Mouse (Mus musculus): Measurements from ENCODE around the gene Hmga2. TPM values are rescaled to one million over a fixed set of nuclear protein-coding genes. Genes with fewer than 3 reads are reported as not detected.

Gene Hmga2
- polyA plus RNA-seq, 1 experiment from 2014 or later: 0.43 TPM

- DNase-seq: no peak
These were observed 57.3 kb downstream of the Hmga2 start for GRCm38 (mm10) chr10:120418738-120419523.

DNA sequence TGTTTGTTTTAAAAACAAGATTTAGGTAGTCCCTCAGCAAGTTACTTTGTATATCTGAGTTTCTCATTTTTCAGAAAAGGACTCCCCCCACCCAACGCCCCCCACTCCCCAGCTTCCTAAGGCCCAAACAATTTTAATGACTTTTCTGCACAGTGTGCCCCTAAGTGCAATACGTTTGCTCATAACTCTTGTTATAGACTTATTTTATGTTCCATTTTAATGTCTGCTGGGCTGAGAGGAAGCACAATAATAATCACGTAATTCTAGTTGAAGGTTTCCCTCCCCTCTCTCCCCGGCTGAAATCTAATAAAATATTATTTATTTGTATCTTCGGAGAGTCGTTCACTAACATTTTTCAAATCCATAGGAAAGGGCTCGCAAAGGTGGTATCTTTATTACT, 58.1 kb downstream of the Hmga2 start:
- Histone ChIP-seq H3K9ac (replicated peaks) (no peak overlapping the region), H3K9me3 (ENCODE audit: low read length) (no peaks in the 10 kb centered on the region), H3K36me3 (replicated peaks; ENCODE audit: insufficient read depth, low read length) (no peaks in the 10 kb centered on the region), H3K4me1 (ENCODE audit: insufficient read depth) (peaks cover 9% of the 10 kb centered on the region; the same call in 1 of the 2 replicates), H3K4me3 (ENCODE audit: low read depth, low read length) (no peak overlapping the region), H3K27ac (ENCODE audit: low read depth) (no peak overlapping the region), H3K27me3 (ENCODE audit: insufficient read depth, low read length) (no peaks in the 10 kb centered on the region), H3K4me2 (ENCODE audit: low read depth, low read length) (peak overlapping the region; percentile 36; the same call in 1 of the 2 replicates)
- ATAC-seq (no peak), DNase-seq (no peak)
- TF ChIP-seq CTCF (IDR thresholded peaks at IDR 0.05; ENCODE audit: low read depth): no peak
- no peak for TF ChIP-seq EP300 (IDR thresholded peaks at IDR 0.05; ENCODE audit: low read depth)
- WGBS (ENCODE audit: insufficient replicate concordance): 70% methylated on average over 7 of the region's 7 CpGs

More at GRCm38 (mm10) chr10:120418738-120419523, 57.3 kb downstream of the Hmga2 start:
- no peaks in the 10 kb centered on the region for H3K36me3 ChIP-seq (replicated peaks; ENCODE audit: insufficient read depth, low read length)
- no peaks in the 10 kb centered on the region for H3K27me3 ChIP-seq (ENCODE audit: insufficient read depth, low read length)
- peaks cover 9% of the 10 kb centered on the region; the same call in 1 of the 2 replicates for H3K4me1 ChIP-seq (ENCODE audit: insufficient read depth)
- H3K4me2 ChIP-seq (ENCODE audit: low read depth, low read length): no peak overlapping the region
- TF ChIP-seq CTCF (IDR thresholded peaks at IDR 0.05; ENCODE audit: low read depth): no peak
- no peak for TF ChIP-seq EP300 (IDR thresholded peaks at IDR 0.05; ENCODE audit: low read depth)
- ATAC-seq: no peak
- no peaks in the 10 kb centered on the region for H3K9me3 ChIP-seq (ENCODE audit: low read length)
- no peak overlapping the region for H3K27ac ChIP-seq (ENCODE audit: low read depth)
- H3K9ac ChIP-seq (replicated peaks): no peak overlapping the region
- H3K4me3 ChIP-seq (ENCODE audit: low read depth, low read length): no peak overlapping the region
- 61% methylated on average over 16 of the region's 16 CpGs for WGBS (ENCODE audit: insufficient replicate concordance)

- H3K4me3 ChIP-seq (ENCODE audit: low read depth, low read length): no peak overlapping the region
- peak overlapping the region; percentile 36 for H3K4me2 ChIP-seq (ENCODE audit: low read depth, low read length)
- no peaks in the 10 kb centered on the region for H3K27me3 ChIP-seq (ENCODE audit: insufficient read depth, low read length)
- no peaks in the 10 kb centered on the region for H3K36me3 ChIP-seq (replicated peaks; ENCODE audit: insufficient read depth, low read length)
- H3K9me3 ChIP-seq (ENCODE audit: low read length): no peaks in the 10 kb centered on the region
- DNase-seq: peak; percentile 76
- WGBS (ENCODE audit: insufficient replicate concordance): 43% methylated on average over 7 of the region's 7 CpGs
- ATAC-seq: peak; percentile 92
- H3K27ac ChIP-seq (ENCODE audit: low read depth): no peak overlapping the region
- TF ChIP-seq CTCF (IDR thresholded peaks at IDR 0.05; ENCODE audit: low read depth): no peak
- no peak for TF ChIP-seq EP300 (IDR thresholded peaks at IDR 0.05; ENCODE audit: low read depth)
- peaks cover 9% of the 10 kb centered on the region; the same call in 1 of the 2 replicates for H3K4me1 ChIP-seq (ENCODE audit: insufficient read depth)
- no peak overlapping the region for H3K9ac ChIP-seq (replicated peaks)
These were observed 58.7 kb downstream of the Hmga2 start for GRCm38 (mm10) chr10:120417488-120418118.

DNA sequence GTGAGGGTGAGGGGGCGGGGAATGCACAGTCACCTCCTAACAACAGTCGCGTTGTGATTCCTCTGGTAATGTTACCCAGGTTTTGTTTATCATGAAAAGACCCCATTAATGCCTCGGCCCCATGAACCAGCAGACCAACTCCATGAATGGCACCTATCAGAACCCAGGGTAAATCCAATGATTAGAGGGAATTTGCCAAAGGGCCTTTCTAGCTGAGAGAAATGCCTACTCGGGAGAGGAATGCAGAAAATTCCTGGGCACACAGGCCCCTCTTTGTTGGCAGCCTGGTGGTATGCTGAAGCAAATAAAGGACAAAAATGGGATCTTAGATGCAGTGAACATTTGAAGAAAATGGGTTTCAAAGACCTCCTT, 59.2 kb downstream of the Hmga2 start:
- Histone ChIP-seq H3K9ac (replicated peaks) (no peak overlapping the region), H3K27ac (ENCODE audit: low read depth) (no peak overlapping the region)
- WGBS (ENCODE audit: insufficient replicate concordance): 72% methylated on average over 5 of the region's 5 CpGs

DNA sequence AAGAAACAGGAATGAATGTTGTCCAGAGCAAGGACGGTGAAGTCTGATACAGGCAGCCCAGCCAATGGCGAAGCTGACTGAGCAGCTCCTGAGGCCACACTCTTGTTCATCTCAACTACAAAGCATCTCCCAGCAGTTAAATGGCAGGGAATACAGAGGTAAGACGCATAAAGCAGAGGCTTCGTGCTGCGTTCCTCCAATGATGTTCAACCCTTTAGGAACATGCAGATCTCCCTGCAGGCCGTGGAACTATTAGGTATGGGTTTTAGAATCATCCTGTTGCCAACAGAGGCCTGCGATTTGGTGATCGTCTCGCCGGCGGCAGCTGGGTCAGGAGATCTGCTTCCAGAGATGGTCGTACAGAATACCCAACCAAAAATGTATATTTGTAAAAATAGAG, 59.6 kb downstream of the Hmga2 start:
- DNase-seq (no peak), ATAC-seq (no peak)
- Histone ChIP-seq H3K4me2 (ENCODE audit: low read depth, low read length) (no peak overlapping the region), H3K9me3 (ENCODE audit: low read length) (no peaks in the 10 kb centered on the region), H3K4me1 (ENCODE audit: insufficient read depth) (0 out of 2 replicates have a peak, but pooled peaks cover 4% of the 10 kb centered on the region), H3K36me3 (replicated peaks; ENCODE audit: insufficient read depth, low read length) (no peaks in the 10 kb centered on the region), H3K27me3 (ENCODE audit: insufficient read depth, low read length) (no peaks in the 10 kb centered on the region), H3K4me3 (ENCODE audit: low read depth, low read length) (no peak overlapping the region), H3K9ac (replicated peaks) (no peak overlapping the region), H3K27ac (ENCODE audit: low read depth) (no peak overlapping the region)
- 86% methylated on average over 12 of the region's 12 CpGs for WGBS (ENCODE audit: insufficient replicate concordance)
- TF ChIP-seq CTCF (IDR thresholded peaks at IDR 0.05; ENCODE audit: low read depth) (no peak), EP300 (IDR thresholded peaks at IDR 0.05; ENCODE audit: low read depth) (no peak)

More for the DNA sequence above, 59.2 kb downstream of the Hmga2 start:
- no peak overlapping the region for H3K4me3 ChIP-seq (ENCODE audit: low read depth, low read length)
- H3K36me3 ChIP-seq (replicated peaks; ENCODE audit: insufficient read depth, low read length): no peaks in the 10 kb centered on the region
- ATAC-seq: no peak
- H3K4me1 ChIP-seq (ENCODE audit: insufficient read depth): peaks cover 7% of the 10 kb centered on the region; the same call in 1 of the 2 replicates
- H3K9me3 ChIP-seq (ENCODE audit: low read length): no peaks in the 10 kb centered on the region
- H3K4me2 ChIP-seq (ENCODE audit: low read depth, low read length): no peak overlapping the region
- DNase-seq: no peak
- TF ChIP-seq EP300 (IDR thresholded peaks at IDR 0.05; ENCODE audit: low read depth): no peak
- TF ChIP-seq CTCF (IDR thresholded peaks at IDR 0.05; ENCODE audit: low read depth): no peak
- no peaks in the 10 kb centered on the region for H3K27me3 ChIP-seq (ENCODE audit: insufficient read depth, low read length)

- WGBS (ENCODE audit: insufficient replicate concordance): 75% methylated on average over 5 of the region's 5 CpGs
- Histone ChIP-seq H3K4me1 (ENCODE audit: insufficient read depth) (0 out of 2 replicates have a peak, but pooled peaks cover 3% of the 10 kb centered on the region), H3K9me3 (ENCODE audit: low read length) (no peaks in the 10 kb centered on the region), H3K36me3 (replicated peaks; ENCODE audit: insufficient read depth, low read length) (no peaks in the 10 kb centered on the region), H3K4me3 (ENCODE audit: low read depth, low read length) (no peak overlapping the region), H3K4me2 (ENCODE audit: low read depth, low read length) (no peak overlapping the region), H3K27ac (ENCODE audit: low read depth) (no peak overlapping the region), H3K27me3 (ENCODE audit: insufficient read depth, low read length) (no peaks in the 10 kb centered on the region), H3K9ac (replicated peaks) (no peak overlapping the region)
- TF ChIP-seq CTCF (IDR thresholded peaks at IDR 0.05; ENCODE audit: low read depth) (no peak), EP300 (IDR thresholded peaks at IDR 0.05; ENCODE audit: low read depth) (no peak)
- DNase-seq: no peak
- ATAC-seq: no peak
These were observed 64.1 kb downstream of the Hmga2 start for GRCm38 (mm10) chr10:120412215-120412614.
